Mouse (Mus musculus) hindbrain, embryonic 12.5 days (tissue): Measurements from ENCODE around the gene Cir1. TPM values are rescaled to one million over a fixed set of nuclear protein-coding genes. Genes with fewer than 3 reads are reported as not detected.

Experiments used
- polyA plus RNA-seq: library from polyadenylated mRNA; unstranded; fragments of >200 nt; fragmentation: Nextera tagmentation; extraction: Ambion mirVana; gene quantifications from 2 replicates; pipeline ENCODE4 v1.2.1, GENCODE M21; 2016

Gene Cir1
- polyA plus RNA-seq, 1 experiment from 2014 or later = 28.4 TPM

Other genes with a start within 250 kb of the Cir1 start
- gene Ola1, start 93.8 kb downstream of the Cir1 start, polyA plus RNA-seq = 80.9 and 89.7 TPM in 2 replicates
- 2.1 and 2.9 TPM in 2 replicates for gene Sp9, start 40.8 kb downstream of the Cir1 start, polyA plus RNA-seq
- gene Scrn3, start 100 bp downstream of the Cir1 start, polyA plus RNA-seq = 13.2 and 13.6 TPM in 2 replicates
- gene Gpr155, start 73.9 kb upstream of the Cir1 start, polyA plus RNA-seq = 9.2 and 10.0 TPM in 2 replicates
- gene Wipf1, start 217.0 kb upstream of the Cir1 start, polyA plus RNA-seq = 7.3 and 8.7 TPM in 2 replicates